Mouse (Mus musculus) forebrain, postnatal 0 days (tissue): Measurements from ENCODE around the gene Rfesd. TPM values are rescaled to one million over a fixed set of nuclear protein-coding genes. Genes with fewer than 3 reads are reported as not detected.
A peak's percentile ranks its signal among the peaks of the same experiment; 100 is the strongest.

ENCODE experiments used
- ATAC-seq: fragments of 200-750 bp; cut with Nextera tagmentation; 2 replicates; pipeline ENCODE4 v1.8.0; 2017; ENCODE audit warnings: mild to moderate bottlenecking, moderate library complexity
- DNase-seq: peaks from one replicate; pipeline ENCODE4 v3.0.0-alpha.2; 2015
- H3K27ac ChIP-seq: fragments of 300-500 bp; sonication (generic); 2 replicates; pipeline ENCODE4 v1.5.1; 2014; ENCODE audit warnings: low read depth, mild to moderate bottlenecking, antibody characterized with exemption, low read length, moderate library complexity, mixed read lengths
- H3K27me3 ChIP-seq: fragments of 300-500 bp; sonication (generic); 2 replicates; pipeline ENCODE4 v1.6.1; 2014; ENCODE audit warnings: mild to moderate bottlenecking, low read length, mixed read lengths; ENCODE audit not compliant: insufficient read depth
- H3K36me3 ChIP-seq: fragments of 300-500 bp; sonication (generic); 2 replicates; pipeline ENCODE4 v1.6.1; 2014; ENCODE audit warnings: mild to moderate bottlenecking, moderate library complexity; ENCODE audit not compliant: insufficient read depth
- H3K4me1 ChIP-seq: fragments of 300-500 bp; sonication (generic); 2 replicates; pipeline ENCODE4 v1.6.1; 2014; ENCODE audit warnings: antibody characterized with exemption; ENCODE audit not compliant: insufficient read depth
- H3K4me2 ChIP-seq: fragments of 300-500 bp; sonication (generic); 2 replicates; pipeline ENCODE4 v1.6.1; 2014; ENCODE audit warnings: low read depth, mild to moderate bottlenecking, moderate library complexity
- H3K4me3 ChIP-seq: fragments of 300-500 bp; sonication (generic); 2 replicates; pipeline ENCODE4 v1.5.1; 2014; ENCODE audit warnings: low read depth, low read length, mixed read lengths
- H3K9ac ChIP-seq: fragments of 300-500 bp; sonication (generic); 2 replicates; pipeline ENCODE4 v1.6.1; 2014; ENCODE audit warnings: mild to moderate bottlenecking
- H3K9me3 ChIP-seq: fragments of 300-500 bp; sonication (generic); 2 replicates; pipeline ENCODE4 v1.6.1; 2016; ENCODE audit warnings: low read length
- CTCF ChIP-seq: sonication (generic); IDR thresholded peaks from 2 replicates; pipeline ENCODE4 v1.5.1; 2016; ENCODE audit warnings: antibody characterized with exemption, control low read depth, low read depth
- WGBS: fragments of 180-500 bp; shearing (Covaris S2); extraction: QIAGEN DNeasy Blood & Tissue Kit; methylation state at CpG from one replicate; pipeline ENCODE4 v1.1.7; 2014; 5-methylcytosine and 5-hydroxymethylcytosine counted together
- polyA plus RNA-seq: library from polyadenylated mRNA; unstranded; fragments of >200 nt; fragmentation: Nextera tagmentation; extraction: Ambion mirVana; gene quantifications from 2 replicates; pipeline ENCODE4 v1.2.1, GENCODE M21; 2015
- total RNA-seq: library from RNA; depleted of rRNA; stranded (reverse); fragments of >200 nt; gene quantifications from 2 replicates; pipeline ENCODE4 v1.2.3, GENCODE M21; 2014; rRNA removed

Rfesd gene
- total and polyA plus RNA-seq, 2 experiments from 2014 or later, result 22.1 to 23.4 TPM

- Histone ChIP-seq H3K27me3 (no peaks in the 10 kb centered on the region), H3K4me3 (no peak overlapping the region), H3K27ac (no peak overlapping the region), H3K9ac (no peak overlapping the region), H3K4me1 (no peaks in the 10 kb centered on the region), H3K9me3 (no peaks in the 10 kb centered on the region), H3K36me3 (no peaks in the 10 kb centered on the region), H3K4me2 (no peak overlapping the region)
- ATAC-seq (no peak), DNase-seq (no peak)
- TF ChIP-seq CTCF, result peak; percentile 27
Measured at GRCm38 (mm10) chr13:75981901-75982300, 36.6 kb downstream of the Rfesd start.

GRCm38 (mm10) chr13:75976649-75977048 is 41.9 kb downstream of the Rfesd start:
- Histone ChIP-seq H3K27me3 (no peaks in the 10 kb centered on the region), H3K9ac (no peak overlapping the region), H3K4me3 (no peak overlapping the region), H3K9me3 (no peaks in the 10 kb centered on the region), H3K27ac (no peak overlapping the region), H3K4me1 (no peaks in the 10 kb centered on the region), H3K4me2 (no peak overlapping the region), H3K36me3 (no peaks in the 10 kb centered on the region)
- 91% methylated on average over 2 of the region's 2 CpGs for WGBS
- ATAC-seq (no peak), DNase-seq (no peak)
- no peak for TF ChIP-seq CTCF

- no peaks in the 10 kb centered on the region for H3K27me3 ChIP-seq
- WGBS, result 97% methylated on average over 2 of the region's 2 CpGs
- H3K4me2 ChIP-seq, result no peak overlapping the region
- H3K4me3 ChIP-seq, result no peak overlapping the region
- H3K36me3 ChIP-seq, result no peaks in the 10 kb centered on the region
- H3K9me3 ChIP-seq, result no peaks in the 10 kb centered on the region
- H3K27ac ChIP-seq, result no peak overlapping the region
- TF ChIP-seq CTCF, result no peak
- H3K9ac ChIP-seq, result no peak overlapping the region
- ATAC-seq (no peak), DNase-seq (no peak)
- no peaks in the 10 kb centered on the region for H3K4me1 ChIP-seq
Measured at GRCm38 (mm10) chr13:75976218-75976617, 42.3 kb downstream of the Rfesd start.

GRCm38 (mm10) chr13:75975629-75976028 is 42.9 kb downstream of the Rfesd start:
- Histone ChIP-seq H3K4me3 (no peak overlapping the region), H3K9ac (no peak overlapping the region), H3K27ac (no peak overlapping the region), H3K9me3 (no peaks in the 10 kb centered on the region), H3K4me1 (no peaks in the 10 kb centered on the region), H3K36me3 (no peaks in the 10 kb centered on the region), H3K27me3 (no peaks in the 10 kb centered on the region), H3K4me2 (no peak overlapping the region)
- 65% methylated on average over 1 of the region's 1 CpGs for WGBS
- TF ChIP-seq CTCF, result no peak
- ATAC-seq (peak; percentile 32), DNase-seq (no peak)

GRCm38 (mm10) chr13:75974481-75974880 is 44.0 kb downstream of the Rfesd start:
- Histone ChIP-seq H3K36me3 (no peaks in the 10 kb centered on the region), H3K4me1 (no peaks in the 10 kb centered on the region), H3K9me3 (no peaks in the 10 kb centered on the region), H3K4me2 (no peak overlapping the region), H3K9ac (no peak overlapping the region), H3K27ac (no peak overlapping the region), H3K4me3 (no peak overlapping the region), H3K27me3 (no peaks in the 10 kb centered on the region)
- WGBS, result 90% methylated on average over 2 of the region's 2 CpGs
- DNase-seq (no peak), ATAC-seq (no peak)
- no peak for TF ChIP-seq CTCF

GRCm38 (mm10) chr13:75966850-75967249 is 51.7 kb downstream of the Rfesd start, which contains the start of gene Spata9:
TSS of gene Spata9 (plus strand) at chr13:75967150.
- TF ChIP-seq CTCF, result no peak
- WGBS, result 85% methylated on average over 1 of the region's 1 CpGs
- Histone ChIP-seq H3K9ac (no peak within 1 kb of the TSS), H3K4me2 (no peak within 1 kb of the TSS), H3K27ac (no peak within 1 kb of the TSS), H3K36me3 (no peaks in the 10 kb centered on the region), H3K27me3 (no peaks in the 10 kb centered on the region), H3K4me1 (no peaks in the 10 kb centered on the region), H3K4me3 (no peak within 1 kb of the TSS), H3K9me3 (peaks cover 3% of the 10 kb centered on the region; the same call in 1 of the 2 replicates)
- ATAC-seq (no peak), DNase-seq (no peak)

- no peaks in the 10 kb centered on the region for H3K36me3 ChIP-seq
- no peak overlapping the region for H3K4me3 ChIP-seq
- no peak overlapping the region for H3K9ac ChIP-seq
- ATAC-seq, result peak; percentile 79
- no peak overlapping the region for H3K4me2 ChIP-seq
- H3K27me3 ChIP-seq, result no peaks in the 10 kb centered on the region
- H3K9me3 ChIP-seq, result no peaks in the 10 kb centered on the region
- no peak for TF ChIP-seq CTCF
- no peaks in the 10 kb centered on the region for H3K4me1 ChIP-seq
- H3K27ac ChIP-seq, result no peak overlapping the region
- no peak for DNase-seq
Measured at GRCm38 (mm10) chr13:75955357-75955992, 63.0 kb downstream of the Rfesd start.

Other genes with a start within 250 kb of the Rfesd start
- gene Glrx, start 178.9 kb downstream of the Rfesd start, total RNA-seq, result 49.2 and 53.5 TPM in 2 replicates
- 60.2 and 60.8 TPM in 2 replicates for gene Glrx, start 178.9 kb downstream of the Rfesd start, polyA plus RNA-seq
- gene Rhobtb3, start 74.8 kb downstream of the Rfesd start, total RNA-seq, result 42.7 and 52.0 TPM in 2 replicates
- 11.3 and 14.0 TPM in 2 replicates for gene Rhobtb3, start 74.8 kb downstream of the Rfesd start, polyA plus RNA-seq
- 2.4 and 4.7 TPM in 2 replicates for gene Spata9, start 51.6 kb downstream of the Rfesd start, total RNA-seq
- gene Spata9, start 51.6 kb downstream of the Rfesd start, polyA plus RNA-seq, result 4.7 TPM in 2 replicates
- gene Gpr150, start 38.3 kb upstream of the Rfesd start, total RNA-seq, result 1.9 and 2.5 TPM in 2 replicates
- gene Gpr150, start 38.3 kb upstream of the Rfesd start, polyA plus RNA-seq, result 3.0 and 3.3 TPM in 2 replicates
- gene Arsk, start 79.9 kb upstream of the Rfesd start, total RNA-seq, result 4.7 and 6.9 TPM in 2 replicates
- gene Arsk, start 79.9 kb upstream of the Rfesd start, polyA plus RNA-seq, result 3.7 TPM in 2 replicates
- gene Ttc37, start 80.0 kb upstream of the Rfesd start, total RNA-seq, result 15.3 and 22.0 TPM in 2 replicates
- 3.6 and 5.4 TPM in 2 replicates for gene Ttc37, start 80.0 kb upstream of the Rfesd start, polyA plus RNA-seq